In the genomic region with DNA sequence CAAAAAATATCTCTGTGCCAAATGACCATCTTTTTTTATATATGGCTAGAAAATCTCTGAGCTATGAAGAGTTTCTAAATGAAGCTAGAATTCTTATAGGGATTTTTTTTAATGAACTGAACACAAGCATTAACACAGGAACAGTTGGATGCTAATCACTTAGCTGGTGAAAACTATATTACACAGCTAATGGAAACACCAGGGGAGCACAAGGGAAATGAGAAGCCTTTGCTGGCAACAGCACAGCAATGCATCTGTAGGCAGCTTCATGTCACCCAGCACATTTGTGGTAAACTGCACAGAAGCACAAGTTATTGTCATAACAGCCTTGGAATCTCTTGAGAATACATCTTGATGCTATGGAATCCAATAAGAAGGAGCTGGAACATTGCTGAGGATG, we compare ENCODE assay signal across 13 mouse cellular contexts.
"Had no signal": no experiment of that assay in that cellular context is flagged by ENCODE, and none has a peak within 500 bp of the region (broad histone marks: within the 10 kb centered on the region; RNA-seq: fewer than 3 reads in every experiment).

No protein-coding gene starts in this region.

- ATAC-seq: intestine, postnatal 0 days; midbrain, embryonic 13.5 days; midbrain, embryonic 16.5 days had no signal

- DNase-seq: kidney, adult 8-10 months; kidney, postnatal 10 days; kidney, postnatal 36 days; liver, embryonic 13.5 days; lung, adult 2 months; thymus, adult 18-20 months; thymus, postnatal 36 days had no signal

- H3K4me1 ChIP-seq: kidney, embryonic 15.5 days; liver, embryonic 13.5 days; midbrain, embryonic 13.5 days; neural tube, embryonic 12.5 days had no signal

- H3K9me3 ChIP-seq: kidney, embryonic 15.5 days; liver, embryonic 13.5 days; midbrain, embryonic 13.5 days; neural tube, embryonic 12.5 days had no signal

- H3K9ac ChIP-seq: kidney, embryonic 15.5 days; liver, embryonic 13.5 days; midbrain, embryonic 13.5 days; neural tube, embryonic 12.5 days had no signal

- H3K27ac ChIP-seq: kidney, embryonic 15.5 days; liver, embryonic 13.5 days; macrophage; midbrain, embryonic 13.5 days; neural tube, embryonic 12.5 days had no signal

- H3K27me3 ChIP-seq: kidney, embryonic 15.5 days; liver, embryonic 13.5 days; midbrain, embryonic 13.5 days; neural tube, embryonic 12.5 days had no signal

- H3K36me3 ChIP-seq: kidney, embryonic 15.5 days; liver, embryonic 13.5 days; midbrain, embryonic 13.5 days; neural tube, embryonic 12.5 days had no signal

- H3K4me2 ChIP-seq: kidney, embryonic 15.5 days; liver, embryonic 13.5 days; midbrain, embryonic 13.5 days; neural tube, embryonic 12.5 days had no signal

- H3K4me3 ChIP-seq: kidney, embryonic 15.5 days; liver, embryonic 13.5 days; midbrain, embryonic 13.5 days; neural tube, embryonic 12.5 days had no signal
